Mouse (Mus musculus): ENCODE measurements around the gene Gm3646. TPM values are rescaled to one million over a fixed set of nuclear protein-coding genes. Genes with fewer than 3 reads are reported as not detected.

Gm3646 gene
- polyA plus RNA-seq, 1 experiment from 2014 or later = 0.82 TPM

DNA sequence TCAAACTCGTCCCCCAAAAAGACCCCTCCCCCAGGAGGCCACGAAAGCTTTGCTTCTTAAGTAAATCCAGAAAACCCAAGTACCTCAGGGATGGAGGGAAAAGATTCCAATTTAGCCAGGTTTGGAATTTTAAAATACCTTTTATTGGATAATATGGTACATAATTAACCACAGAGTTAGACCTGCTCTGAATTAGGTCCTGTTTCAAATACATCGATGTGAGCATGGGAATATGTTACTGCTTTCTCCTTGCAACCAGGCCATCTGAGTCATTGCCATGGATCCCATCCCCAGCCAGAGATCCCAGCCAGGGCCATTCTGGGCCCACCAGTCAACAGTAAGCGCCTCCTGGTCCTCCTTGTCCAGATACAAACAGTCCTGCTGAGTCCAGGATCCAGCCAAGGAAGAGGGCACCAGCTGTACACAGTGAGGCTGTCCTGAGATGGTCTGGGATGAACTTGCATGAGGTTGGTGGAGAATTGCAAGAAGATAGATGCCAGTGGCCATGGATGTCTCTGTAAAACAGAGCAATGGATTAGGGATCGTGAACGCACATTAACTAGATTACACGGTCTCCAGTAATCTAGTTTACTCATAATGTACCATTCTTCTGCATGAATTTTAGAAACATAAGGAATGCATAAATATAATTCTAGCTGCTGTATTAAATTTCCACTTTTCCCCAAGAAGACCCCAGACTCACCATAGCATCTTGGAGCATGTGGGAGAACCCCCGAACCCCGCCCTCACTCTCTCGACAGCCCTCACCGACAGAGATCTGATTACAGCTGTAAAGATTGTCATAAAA, 25.9 kb upstream of the Gm3646 start:
- H3K4me3 ChIP-seq = no peak overlapping the region
- no peak overlapping the region for H3K27ac ChIP-seq (ENCODE audit: poor library complexity, severe bottlenecking)
- H3K4me1 ChIP-seq (replicated peaks) = no peaks in the 10 kb centered on the region
- no peak overlapping the region for H3K4me2 ChIP-seq
- H3K9ac ChIP-seq = no peak overlapping the region
- ATAC-seq (ENCODE audit: insufficient number of reproducible peaks, low FRiP score) = no peak
- H3K27me3 ChIP-seq (replicated peaks) = no peaks in the 10 kb centered on the region
- H3K9me3 ChIP-seq (replicated peaks) = peaks cover 4% of the 10 kb centered on the region
- WGBS = 84% methylated on average over 11 of the region's 11 CpGs
- H3K36me3 ChIP-seq = no peaks in the 10 kb centered on the region

DNA sequence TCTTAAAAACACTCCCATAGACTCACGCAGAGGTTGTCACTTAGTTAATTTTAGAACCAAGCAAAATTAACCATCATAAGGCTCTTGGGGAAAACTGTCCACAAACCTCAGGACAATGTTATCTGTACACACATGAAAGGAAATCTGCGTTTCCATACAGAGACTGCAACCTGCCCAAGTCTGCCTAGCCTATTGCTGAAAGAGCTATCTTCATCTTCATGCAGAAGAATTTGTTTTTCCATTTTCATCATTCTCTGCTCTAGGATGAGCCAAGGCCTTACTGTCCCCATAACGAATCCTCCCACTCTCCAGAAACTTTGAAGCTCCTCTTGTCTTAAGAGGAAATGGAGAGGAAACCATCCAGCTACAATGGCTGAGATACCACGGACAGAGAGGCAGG, 19.8 kb upstream of the Gm3646 start:
- H3K4me2 ChIP-seq = no peak overlapping the region
- H3K27ac ChIP-seq (ENCODE audit: poor library complexity, severe bottlenecking) = no peak overlapping the region
- H3K4me3 ChIP-seq = no peak overlapping the region
- H3K4me1 ChIP-seq (replicated peaks) = peaks cover 7% of the 10 kb centered on the region; the same call in 1 of the 2 replicates
- no peaks in the 10 kb centered on the region for H3K9me3 ChIP-seq (replicated peaks)
- H3K9ac ChIP-seq = no peak overlapping the region
- no peaks in the 10 kb centered on the region for H3K36me3 ChIP-seq
- H3K27me3 ChIP-seq (replicated peaks) = no peaks in the 10 kb centered on the region
- 47% methylated on average over 4 of the region's 4 CpGs for WGBS
- no peak for ATAC-seq (ENCODE audit: insufficient number of reproducible peaks, low FRiP score)

DNA sequence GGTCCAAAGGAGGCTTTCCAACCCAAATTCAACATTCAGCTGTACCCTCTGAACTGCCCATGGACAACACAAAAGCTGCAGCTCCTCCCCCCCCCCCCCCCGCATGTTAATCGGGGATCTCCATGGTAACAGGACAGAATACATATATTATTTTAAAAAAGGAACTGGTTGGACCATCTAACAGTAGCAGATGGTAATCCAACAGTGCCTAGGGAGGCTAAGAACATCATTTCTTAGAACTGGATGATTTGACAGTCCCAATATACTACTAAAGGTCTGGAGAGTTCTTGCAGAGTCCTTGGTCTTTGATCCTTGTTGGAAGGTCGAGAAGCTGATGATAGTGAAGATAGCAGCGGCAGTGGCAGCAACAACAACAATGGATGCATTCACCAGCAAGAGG, 19.1 kb upstream of the Gm3646 start:
- Histone ChIP-seq H3K4me1 (replicated peaks) (peaks cover 7% of the 10 kb centered on the region; the same call in 1 of the 2 replicates), H3K27me3 (replicated peaks) (no peaks in the 10 kb centered on the region), H3K4me3 (no peak overlapping the region), H3K9me3 (replicated peaks) (no peaks in the 10 kb centered on the region), H3K36me3 (no peaks in the 10 kb centered on the region), H3K9ac (no peak overlapping the region), H3K27ac (ENCODE audit: poor library complexity, severe bottlenecking) (no peak overlapping the region), H3K4me2 (no peak overlapping the region)
- 53% methylated on average over 4 of the region's 4 CpGs for WGBS
- ATAC-seq (ENCODE audit: insufficient number of reproducible peaks, low FRiP score) = no peak

DNA sequence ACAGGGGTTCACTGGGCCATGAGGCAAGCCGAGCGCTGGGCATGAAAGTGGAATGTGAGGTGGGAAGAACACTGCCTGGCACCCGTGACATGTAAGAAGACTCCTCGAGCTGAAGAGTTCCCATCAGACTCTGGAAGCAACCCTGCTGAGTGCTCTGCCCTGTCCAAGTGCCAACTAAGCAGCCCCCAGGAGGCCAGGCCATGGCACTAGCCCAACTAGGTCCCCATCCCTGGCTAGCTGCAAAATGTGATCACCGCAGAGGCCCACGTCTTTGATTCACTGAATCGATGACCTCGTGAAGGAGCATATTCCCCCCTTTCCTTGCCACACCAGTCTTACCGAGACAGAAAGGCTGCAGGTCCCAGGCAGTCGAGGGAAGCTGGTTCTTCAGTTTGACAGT, 14.5 kb upstream of the Gm3646 start:
- Histone ChIP-seq H3K9me3 (replicated peaks) (no peaks in the 10 kb centered on the region), H3K4me3 (no peak overlapping the region), H3K27me3 (replicated peaks) (no peaks in the 10 kb centered on the region), H3K4me1 (replicated peaks) (peaks cover 2% of the 10 kb centered on the region; the same call in 1 of the 2 replicates), H3K27ac (ENCODE audit: poor library complexity, severe bottlenecking) (no peak overlapping the region), H3K36me3 (no peaks in the 10 kb centered on the region), H3K9ac (no peak overlapping the region), H3K4me2 (no peak overlapping the region)
- 73% methylated on average over 10 of the region's 10 CpGs for WGBS
- no peak for ATAC-seq (ENCODE audit: insufficient number of reproducible peaks, low FRiP score)

DNA sequence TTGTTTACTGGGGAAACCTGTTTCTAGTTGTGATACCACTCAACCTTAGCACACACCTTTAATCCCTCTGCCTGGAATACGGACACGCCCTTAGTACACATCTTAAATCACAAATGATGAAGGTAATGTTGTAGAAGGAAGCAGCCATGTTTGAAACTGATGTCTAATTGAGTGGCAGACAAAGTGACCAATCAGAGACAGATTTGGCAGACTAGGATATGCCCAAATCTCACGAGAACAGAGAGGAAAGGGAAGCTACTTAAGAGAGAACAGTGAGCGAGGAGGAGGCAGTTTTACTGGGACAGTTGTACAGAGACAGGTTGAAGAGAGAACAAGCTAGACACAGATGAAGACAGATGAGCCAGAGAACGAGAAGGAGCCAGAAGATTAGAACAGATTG, 10.6 kb upstream of the Gm3646 start:
- no peak for ATAC-seq (ENCODE audit: insufficient number of reproducible peaks, low FRiP score)
- H3K4me3 ChIP-seq = no peak overlapping the region
- H3K4me2 ChIP-seq = no peak overlapping the region
- no peak overlapping the region for H3K9ac ChIP-seq
- 83% methylated on average over 5 of the region's 5 CpGs for WGBS
- no peaks in the 10 kb centered on the region for H3K4me1 ChIP-seq (replicated peaks)
- no peaks in the 10 kb centered on the region for H3K27me3 ChIP-seq (replicated peaks)
- H3K36me3 ChIP-seq = no peaks in the 10 kb centered on the region
- H3K27ac ChIP-seq (ENCODE audit: poor library complexity, severe bottlenecking) = no peak overlapping the region
- no peaks in the 10 kb centered on the region for H3K9me3 ChIP-seq (replicated peaks)

DNA sequence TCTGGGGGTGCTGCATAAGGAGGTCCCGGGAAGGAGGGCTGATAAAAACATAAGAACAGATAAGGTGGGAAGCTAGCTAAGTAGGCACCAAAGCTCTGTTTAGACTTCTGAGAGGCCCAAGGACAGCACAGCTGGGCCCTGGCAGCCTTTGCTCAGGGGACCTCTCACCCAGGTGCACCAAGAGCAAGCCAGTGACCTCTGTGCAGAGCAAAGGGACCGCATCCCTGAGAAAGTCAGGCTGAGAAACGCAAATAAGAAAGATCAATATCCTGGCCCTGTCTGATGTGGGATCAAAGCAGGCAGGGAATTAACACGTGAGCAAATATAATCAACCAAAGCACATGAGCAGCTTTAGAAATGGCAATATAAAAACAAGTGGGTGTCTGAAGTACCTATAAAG, 7.9 kb upstream of the Gm3646 start:
- no peaks in the 10 kb centered on the region for H3K27me3 ChIP-seq (replicated peaks)
- WGBS = 63% methylated on average over 4 of the region's 4 CpGs
- H3K36me3 ChIP-seq = no peaks in the 10 kb centered on the region
- H3K4me2 ChIP-seq = no peak overlapping the region
- H3K9me3 ChIP-seq (replicated peaks) = no peaks in the 10 kb centered on the region
- no peak overlapping the region for H3K4me3 ChIP-seq
- H3K9ac ChIP-seq = no peak overlapping the region
- no peak for ATAC-seq (ENCODE audit: insufficient number of reproducible peaks, low FRiP score)
- no peak overlapping the region for H3K27ac ChIP-seq (ENCODE audit: poor library complexity, severe bottlenecking)
- H3K4me1 ChIP-seq (replicated peaks) = 0 out of 2 replicates have a peak, but pooled peaks cover 4% of the 10 kb centered on the region

DNA sequence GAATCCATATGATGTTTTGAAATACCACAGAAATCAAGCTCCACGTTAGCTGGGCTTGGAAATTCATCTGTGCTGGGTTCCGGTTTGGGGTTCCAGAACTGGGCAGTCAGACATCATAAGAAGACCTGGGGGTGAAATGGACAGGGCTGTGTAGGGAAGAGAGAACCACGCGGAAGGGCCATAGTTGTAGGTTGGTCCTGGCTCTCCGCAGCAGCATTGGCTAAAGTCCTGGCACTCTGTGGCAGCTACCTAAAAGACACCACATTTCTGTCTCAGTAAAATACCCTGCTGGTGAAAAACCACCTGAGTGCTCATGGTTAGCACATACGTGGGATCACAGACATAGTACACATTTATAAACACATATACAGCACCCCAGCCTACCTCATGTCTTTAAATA, 343 bp downstream of the Gm3646 start:
- no peak for ATAC-seq (ENCODE audit: insufficient number of reproducible peaks, low FRiP score)
- Histone ChIP-seq H3K9ac (no peak overlapping the region), H3K27ac (ENCODE audit: poor library complexity, severe bottlenecking) (peak overlapping the region; percentile 75; the same call in 1 of the 2 replicates), H3K27me3 (replicated peaks) (no peaks in the 10 kb centered on the region), H3K36me3 (no peaks in the 10 kb centered on the region), H3K4me2 (peak overlapping the region; percentile 14), H3K4me1 (replicated peaks) (peaks cover 22% of the 10 kb centered on the region), H3K4me3 (no peak overlapping the region), H3K9me3 (replicated peaks) (no peaks in the 10 kb centered on the region)
- 79% methylated on average over 6 of the region's 6 CpGs for WGBS

DNA sequence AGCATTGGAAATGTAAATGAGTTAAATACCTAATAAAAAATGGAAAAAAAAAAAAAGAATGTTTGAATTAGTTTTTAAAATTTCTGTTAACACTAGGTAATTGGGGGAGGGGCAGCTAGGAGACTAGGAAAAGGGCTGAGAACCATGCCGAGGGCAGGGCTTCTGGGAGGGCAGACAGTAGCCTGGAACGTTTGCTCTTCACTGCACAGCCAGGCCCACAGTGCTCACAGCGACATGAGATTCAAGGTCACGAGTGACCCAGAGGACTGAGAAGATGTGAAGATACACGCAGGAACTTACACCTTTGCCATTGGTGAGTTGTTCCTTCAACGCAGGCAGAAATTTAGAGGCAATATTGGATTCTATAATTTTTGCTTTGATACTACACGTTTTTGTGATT, 2.2 kb downstream of the Gm3646 start:
- Histone ChIP-seq H3K27ac (ENCODE audit: poor library complexity, severe bottlenecking) (no peak overlapping the region), H3K4me3 (no peak overlapping the region), H3K4me1 (replicated peaks) (peaks cover 18% of the 10 kb centered on the region), H3K9ac (no peak overlapping the region), H3K27me3 (replicated peaks) (no peaks in the 10 kb centered on the region), H3K36me3 (no peaks in the 10 kb centered on the region), H3K4me2 (no peak overlapping the region), H3K9me3 (replicated peaks) (no peaks in the 10 kb centered on the region)
- WGBS = 79% methylated on average over 7 of the region's 7 CpGs
- no peak for ATAC-seq (ENCODE audit: insufficient number of reproducible peaks, low FRiP score)

DNA sequence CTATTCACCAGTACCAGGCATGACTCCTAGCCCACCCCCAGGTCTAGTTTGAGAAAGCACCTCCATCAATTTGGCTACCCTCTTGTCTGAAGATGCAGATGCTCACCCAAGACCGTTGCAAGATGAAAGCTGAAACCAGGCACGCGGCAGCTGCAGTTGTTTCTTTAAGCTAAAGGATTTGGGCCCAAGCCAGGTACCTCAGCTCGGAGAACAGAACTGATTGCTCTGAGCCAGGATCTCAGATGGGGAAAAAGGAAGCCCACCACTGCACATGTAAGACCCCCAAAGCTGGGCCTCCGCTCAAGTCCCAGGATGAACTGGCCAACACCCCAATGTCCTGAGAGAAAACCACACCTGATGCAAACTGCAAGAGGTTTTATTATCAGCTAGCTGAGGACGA, 7.6 kb downstream of the Gm3646 start:
- no peaks in the 10 kb centered on the region for H3K27me3 ChIP-seq (replicated peaks)
- no peak for ATAC-seq (ENCODE audit: insufficient number of reproducible peaks, low FRiP score)
- H3K4me3 ChIP-seq = no peak overlapping the region
- no peak overlapping the region for H3K27ac ChIP-seq (ENCODE audit: poor library complexity, severe bottlenecking)
- WGBS = 71% methylated on average over 6 of the region's 6 CpGs
- no peak overlapping the region for H3K4me2 ChIP-seq
- peaks cover 12% of the 10 kb centered on the region for H3K9me3 ChIP-seq (replicated peaks)
- no peaks in the 10 kb centered on the region for H3K4me1 ChIP-seq (replicated peaks)
- no peaks in the 10 kb centered on the region for H3K36me3 ChIP-seq
- no peak overlapping the region for H3K9ac ChIP-seq

DNA sequence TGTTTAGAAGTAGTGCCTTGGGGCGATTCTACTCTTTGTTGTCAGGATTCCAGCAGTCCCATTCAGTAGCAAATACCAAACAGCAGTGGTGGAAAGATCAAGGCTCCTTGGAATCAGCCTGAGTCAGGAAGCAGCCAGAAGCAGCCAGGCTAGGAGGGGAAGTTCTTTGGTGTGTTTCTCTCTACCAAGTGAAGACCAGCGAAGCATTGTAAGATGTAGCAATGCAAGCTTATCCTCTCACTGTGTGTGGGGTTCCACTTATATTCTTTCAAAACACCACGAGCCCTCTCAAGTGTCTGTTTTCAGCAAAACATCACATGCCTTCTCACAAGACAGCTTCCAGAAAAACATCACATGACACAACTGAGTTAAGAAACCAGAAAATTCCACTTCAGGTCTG, 8.4 kb downstream of the Gm3646 start:
- Histone ChIP-seq H3K27me3 (replicated peaks) (no peaks in the 10 kb centered on the region), H3K9me3 (replicated peaks) (peaks cover 12% of the 10 kb centered on the region), H3K4me3 (no peak overlapping the region), H3K4me2 (no peak overlapping the region), H3K27ac (ENCODE audit: poor library complexity, severe bottlenecking) (no peak overlapping the region), H3K9ac (no peak overlapping the region), H3K4me1 (replicated peaks) (no peaks in the 10 kb centered on the region), H3K36me3 (no peaks in the 10 kb centered on the region)
- ATAC-seq (ENCODE audit: insufficient number of reproducible peaks, low FRiP score) = no peak
- WGBS = 72% methylated on average over 3 of the region's 3 CpGs

DNA sequence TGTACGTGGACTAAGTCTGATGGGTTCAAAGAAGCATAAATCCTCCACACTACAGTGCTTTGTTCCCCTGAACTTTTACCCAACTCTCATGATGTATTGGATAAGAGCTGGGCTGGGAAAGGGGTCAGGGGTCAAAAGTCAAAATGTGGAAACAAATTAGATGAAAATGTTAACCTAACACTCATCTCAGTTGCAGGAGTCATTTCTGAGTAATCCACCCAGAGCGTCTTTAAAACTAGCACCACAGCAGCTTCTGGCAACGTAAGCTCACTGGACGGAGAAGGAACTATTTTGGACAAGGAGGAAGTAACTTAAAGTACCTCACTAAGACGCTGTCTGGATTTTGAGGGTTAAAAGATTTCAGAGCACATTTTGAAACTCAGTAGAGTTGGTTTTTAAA, 20.5 kb downstream of the Gm3646 start:
- Histone ChIP-seq H3K9ac (no peak overlapping the region), H3K36me3 (no peaks in the 10 kb centered on the region), H3K4me3 (no peak overlapping the region), H3K27ac (ENCODE audit: poor library complexity, severe bottlenecking) (no peak overlapping the region), H3K9me3 (replicated peaks) (no peaks in the 10 kb centered on the region), H3K27me3 (replicated peaks) (no peaks in the 10 kb centered on the region), H3K4me1 (replicated peaks) (0 out of 2 replicates have a peak, but pooled peaks cover 3% of the 10 kb centered on the region), H3K4me2 (no peak overlapping the region)
- WGBS = 87% methylated on average over 5 of the region's 5 CpGs
- ATAC-seq (ENCODE audit: insufficient number of reproducible peaks, low FRiP score) = no peak

DNA sequence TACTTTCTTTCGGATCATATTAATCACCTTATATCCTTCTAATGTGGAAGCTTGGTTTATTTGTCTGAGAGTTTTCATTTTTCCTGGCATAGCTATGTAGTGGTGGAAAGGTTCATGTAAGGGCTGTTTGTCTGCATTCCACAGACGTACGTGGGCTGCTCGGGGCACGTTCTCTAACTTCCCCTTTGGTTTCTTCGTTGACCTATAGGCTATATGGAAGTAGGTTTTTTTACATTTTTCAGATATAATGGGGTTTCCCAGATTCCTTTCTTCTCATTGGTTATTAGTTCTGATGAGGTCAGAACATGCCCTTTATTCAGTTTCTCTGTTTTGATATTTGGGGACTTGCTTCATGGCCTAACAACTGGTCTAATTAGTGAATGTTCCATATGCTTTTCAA, 23.3 kb downstream of the Gm3646 start:
- Histone ChIP-seq H3K4me3 (no peak overlapping the region), H3K4me2 (no peak overlapping the region), H3K36me3 (no peaks in the 10 kb centered on the region), H3K4me1 (replicated peaks) (0 out of 2 replicates have a peak, but pooled peaks cover 3% of the 10 kb centered on the region), H3K27me3 (replicated peaks) (no peaks in the 10 kb centered on the region), H3K9me3 (replicated peaks) (no peaks in the 10 kb centered on the region), H3K27ac (ENCODE audit: poor library complexity, severe bottlenecking) (no peak overlapping the region), H3K9ac (no peak overlapping the region)
- no peak for ATAC-seq (ENCODE audit: insufficient number of reproducible peaks, low FRiP score)
- 76% methylated on average over 6 of the region's 6 CpGs for WGBS

Measured in heart, embryonic 12.5 days (tissue).